Mouse (Mus musculus): ENCODE measurements around the gene Psmd9.

GRCm38 (mm10) chr5:123294653-123295052 lies 125.4 kb downstream of the Psmd9 start:
- no peak for TF ChIP-seq POLR2A (IDR thresholded peaks at IDR 0.05; ENCODE audit: insufficient read length, low read depth)
- no peak for TF ChIP-seq USF1 (IDR thresholded peaks at IDR 0.05; ENCODE audit: low read depth)
- no peak for TF ChIP-seq E2F4 (IDR thresholded peaks at IDR 0.05; ENCODE audit: insufficient read depth)
- no peak for TF ChIP-seq MAX (IDR thresholded peaks at IDR 0.05; ENCODE audit: low read depth)
- no peak for TF ChIP-seq TCF12 (IDR thresholded peaks at IDR 0.05; ENCODE audit: insufficient read depth, poor library complexity, severe bottlenecking)
- no peak for TF ChIP-seq CEBPB (IDR thresholded peaks at IDR 0.05; ENCODE audit: insufficient read depth, poor library complexity, severe bottlenecking)
- no peak for TF ChIP-seq MYOG (IDR thresholded peaks at IDR 0.05; ENCODE audit: control insufficient read depth in 1 of 3, insufficient read depth in 1 of 3, insufficient read length in 2 of 3, low read depth in 2 of 3)
- no peak for TF ChIP-seq MYOD1 (IDR thresholded peaks at IDR 0.05; ENCODE audit: control insufficient read depth in 1 of 3, insufficient read length in 2 of 3, low read depth in 2 of 3)
- no peak for TF ChIP-seq POLR2AphosphoS2 (IDR thresholded peaks at IDR 0.05; ENCODE audit: insufficient read length, low read depth)
- no peak for TF ChIP-seq SRF (IDR thresholded peaks at IDR 0.05; ENCODE audit: control insufficient read depth, insufficient read length, low read depth)
- no peak for TF ChIP-seq TCF3 (IDR thresholded peaks at IDR 0.05; ENCODE audit: insufficient read length, low read depth)
